Mouse (Mus musculus) liver, embryonic 15.5 days (tissue): Measurements from ENCODE around the gene Olfr632. TPM values are rescaled to one million over a fixed set of nuclear protein-coding genes. Genes with fewer than 3 reads are reported as not detected.
"Not testable (repeated sequence)": the region's sequence is repeated elsewhere in the genome, so short reads cannot be mapped to it uniquely, and the experiment has no call there.

ENCODE experiments used
- ATAC-seq: fragments of 200-750 bp; cut with Nextera tagmentation; 2 replicates; pipeline ENCODE4 v1.8.0; 2017; ENCODE audit warnings: moderate number of reproducible peaks, mild to moderate bottlenecking, moderate library complexity; ENCODE audit not compliant: insufficient read depth
- H3K27ac ChIP-seq: fragments of 300-500 bp; sonication (generic); replicated peaks from 2 replicates; pipeline ENCODE4 v1.5.1; 2015; ENCODE audit warnings: mild to moderate bottlenecking, inconsistent platforms
- H3K27me3 ChIP-seq: fragments of 300-500 bp; sonication (generic); 2 replicates; pipeline ENCODE4 v1.6.1; 2015; ENCODE audit warnings: mild to moderate bottlenecking, inconsistent platforms
- H3K36me3 ChIP-seq: fragments of 300-500 bp; sonication (generic); replicated peaks from 2 replicates; pipeline ENCODE4 v1.6.1; 2015; ENCODE audit warnings: moderate library complexity, mild to moderate bottlenecking, inconsistent platforms
- H3K4me1 ChIP-seq: fragments of 300-500 bp; sonication (generic); replicated peaks from 2 replicates; pipeline ENCODE4 v1.6.1; 2015; ENCODE audit warnings: inconsistent platforms
- H3K4me2 ChIP-seq: fragments of 300-500 bp; sonication (generic); 2 replicates; pipeline ENCODE4 v1.6.1; 2015; ENCODE audit warnings: moderate library complexity, mild to moderate bottlenecking, inconsistent platforms
- H3K4me3 ChIP-seq: fragments of 300-500 bp; sonication (generic); replicated peaks from 2 replicates; pipeline ENCODE4 v1.5.1; 2015; ENCODE audit warnings: mild to moderate bottlenecking, inconsistent platforms
- H3K9ac ChIP-seq: fragments of 300-500 bp; sonication (generic); 2 replicates; pipeline ENCODE4 v1.6.1; 2015; ENCODE audit warnings: moderate library complexity, mild to moderate bottlenecking, inconsistent platforms
- H3K9me3 ChIP-seq: fragments of 300-500 bp; sonication (generic); replicated peaks from 2 replicates; pipeline ENCODE4 v1.6.1; 2016; ENCODE audit warnings: inconsistent platforms
- WGBS: fragments of 180-500 bp; shearing (Covaris S2); methylation state at CpG from one replicate; pipeline ENCODE4 v1.1.7; 2015; ENCODE audit warnings: mixed read lengths; ENCODE audit not compliant: insufficient replicate concordance; 5-methylcytosine and 5-hydroxymethylcytosine counted together
- polyA plus RNA-seq: library from polyadenylated mRNA; unstranded; fragments of >200 nt; fragmentation: Nextera tagmentation; extraction: Ambion mirVana; gene quantifications from 2 replicates; pipeline ENCODE4 v1.2.1, GENCODE M21; 2015

Olfr632 gene
- 0.16 and 0.23 TPM in 2 replicates for polyA plus RNA-seq

- Histone ChIP-seq H3K9me3 (no peaks in the 10 kb centered on the region), H3K9ac (no peak within 1 kb of the TSS), H3K27ac (no peak within 1 kb of the TSS), H3K4me3 (no peak within 1 kb of the TSS), H3K27me3 (peaks cover under 1% of the 10 kb centered on the region), H3K4me1 (no peaks in the 10 kb centered on the region), H3K4me2 (no peak within 1 kb of the TSS), H3K36me3 (no peaks in the 10 kb centered on the region)
- WGBS: 31% methylated on average over 2 of the region's 2 CpGs
- ATAC-seq: no peak
Measured at GRCm38 (mm10) chr7:103934264-103934663, at the start of gene Olfr632. Gene Olfr632, plus strand, starts transcription at chr7:103934347.

- no peaks in the 10 kb centered on the region for H3K9me3 ChIP-seq
- no peak within 1 kb of the TSS for H3K27ac ChIP-seq
- no peak for ATAC-seq
- peaks cover 9% of the 10 kb centered on the region for H3K27me3 ChIP-seq
- H3K4me2 ChIP-seq: no peak within 1 kb of the TSS
- no peaks in the 10 kb centered on the region for H3K4me1 ChIP-seq
- H3K4me3 ChIP-seq: no peak within 1 kb of the TSS
- no peaks in the 10 kb centered on the region for H3K36me3 ChIP-seq
- no peak within 1 kb of the TSS for H3K9ac ChIP-seq
Measured at GRCm38 (mm10) chr7:103886152-103886551, 48.0 kb upstream of the Olfr632 start, which contains the start of gene Olfr66. Gene Olfr66, minus strand, starts transcription at chr7:103886252.

GRCm38 (mm10) chr7:103894385-103894784 is 39.8 kb upstream of the Olfr632 start, which contains the start of gene Olfr64:
Gene Olfr64, minus strand, starts transcription at chr7:103894485.
- WGBS: 63% methylated on average over 1 of the region's 1 CpGs
- Histone ChIP-seq H3K9me3 (no peaks in the 10 kb centered on the region), H3K27ac (no peak within 1 kb of the TSS), H3K27me3 (peaks cover 24% of the 10 kb centered on the region), H3K4me2 (no peak within 1 kb of the TSS), H3K4me1 (no peaks in the 10 kb centered on the region), H3K4me3 (no peak within 1 kb of the TSS), H3K9ac (no peak within 1 kb of the TSS), H3K36me3 (no peaks in the 10 kb centered on the region)
- no peak for ATAC-seq

- Histone ChIP-seq H3K36me3 (no peaks in the 10 kb centered on the region), H3K9me3 (no peaks in the 10 kb centered on the region), H3K27me3 (peaks cover 43% of the 10 kb centered on the region), H3K27ac (no peak within 1 kb of the TSS), H3K4me1 (0 out of 2 replicates have a peak, but pooled peaks cover 4% of the 10 kb centered on the region), H3K4me2 (no peak within 1 kb of the TSS), H3K9ac (no peak within 1 kb of the TSS), H3K4me3 (no peak within 1 kb of the TSS)
- no peak for ATAC-seq
- WGBS: 55% methylated on average over 2 of the region's 2 CpGs
Measured at GRCm38 (mm10) chr7:103903187-103903586, 31.0 kb upstream of the Olfr632 start, which contains the start of gene Olfr65. Gene Olfr65, plus strand, starts transcription at chr7:103903487.

GRCm38 (mm10) chr7:103910047-103910446 is 24.1 kb upstream of the Olfr632 start:
- peaks cover 5% of the 10 kb centered on the region; the same call in 1 of the 2 replicates for H3K27me3 ChIP-seq
- H3K9me3 ChIP-seq: no peaks in the 10 kb centered on the region
- ATAC-seq: peak; percentile 97
- H3K4me1 ChIP-seq: peaks cover 63% of the 10 kb centered on the region
- peak overlapping the region; percentile 7; the same call in 1 of the 2 replicates for H3K9ac ChIP-seq
- no peak overlapping the region for H3K4me3 ChIP-seq
- WGBS: 5% methylated on average over 3 of the region's 3 CpGs
- peak overlapping the region; percentile 49 for H3K4me2 ChIP-seq
- peak overlapping the region; percentile 88 for H3K27ac ChIP-seq
- no peaks in the 10 kb centered on the region for H3K36me3 ChIP-seq

- peak overlapping the region; percentile 21; the same call in 1 of the 2 replicates for H3K4me3 ChIP-seq
- peak overlapping the region; percentile 88 for H3K27ac ChIP-seq
- H3K9me3 ChIP-seq: no peaks in the 10 kb centered on the region
- H3K27me3 ChIP-seq: no peaks in the 10 kb centered on the region
- 21% methylated on average over 8 of the region's 8 CpGs for WGBS
- peak; percentile 23 for ATAC-seq
- H3K4me2 ChIP-seq: peak overlapping the region; percentile 53
- H3K36me3 ChIP-seq: no peaks in the 10 kb centered on the region
- peak overlapping the region; percentile 53 for H3K9ac ChIP-seq
- peaks cover 72% of the 10 kb centered on the region for H3K4me1 ChIP-seq
Measured at GRCm38 (mm10) chr7:103912969-103913511, 21.1 kb upstream of the Olfr632 start.

GRCm38 (mm10) chr7:103915338-103915737 is 18.8 kb upstream of the Olfr632 start:
- H3K4me2 ChIP-seq: peak overlapping the region; percentile 54

GRCm38 (mm10) chr7:103928525-103928924 is 5.6 kb upstream of the Olfr632 start, which contains the start of gene Olfr631:
Gene Olfr631, plus strand, starts transcription at chr7:103928825.
- no peak for ATAC-seq
- Histone ChIP-seq H3K9me3 (no peaks in the 10 kb centered on the region), H3K9ac (no peak within 1 kb of the TSS), H3K4me3 (no peak within 1 kb of the TSS), H3K36me3 (no peaks in the 10 kb centered on the region), H3K4me1 (no peaks in the 10 kb centered on the region), H3K4me2 (no peak within 1 kb of the TSS), H3K27me3 (no peaks in the 10 kb centered on the region), H3K27ac (no peak within 1 kb of the TSS)

More at GRCm38 (mm10) chr7:103915338-103915737, 18.8 kb upstream of the Olfr632 start:
- peak overlapping the region; percentile 48 for H3K9ac ChIP-seq
- H3K4me3 ChIP-seq: peak overlapping the region; percentile 21
- H3K4me1 ChIP-seq: peaks cover 57% of the 10 kb centered on the region
- H3K27ac ChIP-seq: peak overlapping the region; percentile 86
- H3K27me3 ChIP-seq: no peaks in the 10 kb centered on the region
- H3K9me3 ChIP-seq: no peaks in the 10 kb centered on the region
- H3K36me3 ChIP-seq: no peaks in the 10 kb centered on the region
- peak; percentile 96 for ATAC-seq

GRCm38 (mm10) chr7:103942730-103943129 is 8.6 kb downstream of the Olfr632 start:
- H3K9ac ChIP-seq: peak overlapping the region; percentile 32
- peak overlapping the region; percentile 67 for H3K27ac ChIP-seq
- 9% methylated on average over 2 of the region's 2 CpGs for WGBS
- peaks cover 6% of the 10 kb centered on the region; the same call in 1 of the 2 replicates for H3K27me3 ChIP-seq
- H3K9me3 ChIP-seq: no peaks in the 10 kb centered on the region
- no peak overlapping the region for H3K4me3 ChIP-seq
- no peaks in the 10 kb centered on the region for H3K36me3 ChIP-seq
- H3K4me1 ChIP-seq: peaks cover 15% of the 10 kb centered on the region
- peak; percentile 76 for ATAC-seq
- H3K4me2 ChIP-seq: 0 out of 2 replicates have a peak overlapping the region, but pooled peaks have one; percentile 8

GRCm38 (mm10) chr7:103944137-103944536 is 10.0 kb downstream of the Olfr632 start, which contains the start of gene Olfr633:
Gene Olfr633, plus strand, starts transcription at chr7:103944437.
- Histone ChIP-seq H3K36me3 (no peaks in the 10 kb centered on the region), H3K9me3 (no peaks in the 10 kb centered on the region), H3K9ac (no peak within 1 kb of the TSS), H3K4me1 (peaks cover 15% of the 10 kb centered on the region), H3K4me2 (no peak within 1 kb of the TSS), H3K27ac (no peak within 1 kb of the TSS), H3K4me3 (no peak within 1 kb of the TSS), H3K27me3 (peaks cover 6% of the 10 kb centered on the region; the same call in 1 of the 2 replicates)
- no peak for ATAC-seq

GRCm38 (mm10) chr7:103966873-103967272 is 32.7 kb downstream of the Olfr632 start:
- 83% methylated on average over 22 of the region's 22 CpGs for WGBS
- H3K27me3 ChIP-seq, H3K36me3 ChIP-seq, H3K27ac ChIP-seq, H3K4me3 ChIP-seq, H3K4me2 ChIP-seq, H3K9me3 ChIP-seq, H3K9ac ChIP-seq, H3K4me1 ChIP-seq, ATAC-seq: not testable (repeated sequence)

- Histone ChIP-seq H3K4me1 (no peaks in the 10 kb centered on the region), H3K36me3 (no peaks in the 10 kb centered on the region), H3K27me3 (no peaks in the 10 kb centered on the region), H3K4me3 (no peak within 1 kb of the TSS), H3K27ac (no peak within 1 kb of the TSS), H3K9ac (no peak within 1 kb of the TSS), H3K4me2 (no peak within 1 kb of the TSS), H3K9me3 (no peaks in the 10 kb centered on the region)
- no peak for ATAC-seq
- WGBS: 68% methylated on average over 1 of the region's 1 CpGs
Measured at GRCm38 (mm10) chr7:103970852-103971251, 36.7 kb downstream of the Olfr632 start, which contains the start of gene Olfr635. Gene Olfr635, plus strand, starts transcription at chr7:103971152.
